In genomic region chr14:72293677-72294387, GRCm38 (mm10) we compare ENCODE assay signal across 8 mouse cellular contexts.
DNase-seq lines count a peak whose midpoint lies in the region; ATAC-seq and TF ChIP-seq lines count a peak whose summit lies in the region.
"Had no signal": no experiment of that assay in that cellular context is flagged by ENCODE, and none has a peak within 500 bp of the region (broad histone marks: within the 10 kb centered on the region; RNA-seq: fewer than 3 reads in every experiment).

No protein-coding gene starts in this region.

- H3K4me2 ChIP-seq in liver, embryonic 12.5 days, result no peak overlapping the region
- H3K4me2 ChIP-seq in intestine, embryonic 16.5 days (ENCODE audit: low read depth, low read length), result no peak overlapping the region
- no peak overlapping the region for H3K4me2 ChIP-seq in midbrain, embryonic 14.5 days (ENCODE audit: low read length)
- H3K4me2 ChIP-seq: embryonic facial prominence, embryonic 15.5 days had no signal

- H3K9me3 ChIP-seq in liver, embryonic 12.5 days (replicated peaks), result no peaks in the 10 kb centered on the region
- H3K9me3 ChIP-seq in intestine, embryonic 16.5 days (ENCODE audit: control insufficient read depth, low read length), result no peaks in the 10 kb centered on the region
- H3K9me3 ChIP-seq in midbrain, embryonic 14.5 days (ENCODE audit: control insufficient read depth, low read length), result no peaks in the 10 kb centered on the region
- H3K9me3 ChIP-seq: embryonic facial prominence, embryonic 15.5 days had no signal

- no peaks in the 10 kb centered on the region for H3K36me3 ChIP-seq in liver, adult 2 months (ENCODE audit: control insufficient read depth, insufficient read depth, low read length)
- H3K36me3 ChIP-seq in liver, embryonic 12.5 days, result no peaks in the 10 kb centered on the region
- no peaks in the 10 kb centered on the region for H3K36me3 ChIP-seq in intestine, embryonic 16.5 days (ENCODE audit: control insufficient read depth, insufficient read depth, low read length)
- H3K36me3 ChIP-seq in midbrain, embryonic 14.5 days (ENCODE audit: control insufficient read depth, insufficient read depth, low read length), result no peaks in the 10 kb centered on the region
- H3K36me3 ChIP-seq: embryonic facial prominence, embryonic 15.5 days had no signal

- H3K4me3 ChIP-seq in liver, adult 2 months (ENCODE audit: insufficient read depth, low read depth, low read length), result no peak overlapping the region
- no peak overlapping the region for H3K4me3 ChIP-seq in liver, embryonic 12.5 days
- H3K4me3 ChIP-seq in intestine, embryonic 16.5 days (ENCODE audit: low read length), result no peak overlapping the region
- no peak overlapping the region for H3K4me3 ChIP-seq in midbrain, embryonic 14.5 days (replicated peaks; ENCODE audit: low read depth, low read length)
- H3K4me3 ChIP-seq: embryonic facial prominence, embryonic 15.5 days had no signal

- no peak for TF ChIP-seq CTCF in liver, adult 2 months (IDR thresholded peaks at IDR 0.05; ENCODE audit: low read depth, low read length)

- no peaks in the 10 kb centered on the region for H3K27me3 ChIP-seq in liver, adult 2 months (ENCODE audit: control insufficient read depth, insufficient read depth, low read length)
- no peaks in the 10 kb centered on the region for H3K27me3 ChIP-seq in liver, embryonic 12.5 days (replicated peaks)
- H3K27me3 ChIP-seq in intestine, embryonic 16.5 days (replicated peaks; ENCODE audit: control insufficient read depth, insufficient read depth, low read length), result no peaks in the 10 kb centered on the region
- no peaks in the 10 kb centered on the region for H3K27me3 ChIP-seq in midbrain, embryonic 14.5 days (ENCODE audit: control insufficient read depth, insufficient read depth, low read length)

- peak; percentile 56 for DNase-seq in liver, adult 2 months (ENCODE audit: extremely low read depth, low read depth, low spot score)
- peak; percentile 68 for DNase-seq in embryo, embryonic 10.5 days (ENCODE audit: low spot score)
- peak; percentile 82 for DNase-seq in midbrain, embryonic 14.5 days
- no peak for DNase-seq in gastrocnemius, postnatal 25 days

- no peak for ATAC-seq in liver, embryonic 12.5 days
- ATAC-seq in intestine, embryonic 16.5 days, result peak; percentile 75
- ATAC-seq in midbrain, embryonic 14.5 days (ENCODE audit: low FRiP score, low TSS enrichment), result 0 out of 2 replicates have a peak, but pooled peaks have one; percentile 24
- no peak for ATAC-seq in granulocyte monocyte progenitor cell, adult 5-6 weeks (replicated peaks; ENCODE audit: poor library complexity, severe bottlenecking)

- TF ChIP-seq POLR2A in liver, adult 2 months (IDR thresholded peaks at IDR 0.05; ENCODE audit: extremely low read depth, insufficient read depth, low read length), result no peak

- no peak overlapping the region for H3K9ac ChIP-seq in liver, adult 2 months (ENCODE audit: low read depth, low read length)
- H3K9ac ChIP-seq in liver, embryonic 12.5 days, result no peak overlapping the region
- H3K9ac ChIP-seq in intestine, embryonic 16.5 days (ENCODE audit: low read depth, low read length), result no peak overlapping the region
- no peak overlapping the region for H3K9ac ChIP-seq in midbrain, embryonic 14.5 days (replicated peaks; ENCODE audit: low read length)
- H3K9ac ChIP-seq: embryonic facial prominence, embryonic 15.5 days had no signal

- no peaks in the 10 kb centered on the region; the same call in 1 of the 2 replicates for H3K4me1 ChIP-seq in liver, adult 2 months (ENCODE audit: control insufficient read depth, insufficient read depth, low read length)
- no peaks in the 10 kb centered on the region for H3K4me1 ChIP-seq in liver, embryonic 12.5 days
- H3K4me1 ChIP-seq in intestine, embryonic 16.5 days (ENCODE audit: control insufficient read depth, insufficient read depth, low read length), result 0 out of 2 replicates have a peak, but pooled peaks cover 9% of the 10 kb centered on the region
- H3K4me1 ChIP-seq in midbrain, embryonic 14.5 days (ENCODE audit: control insufficient read depth, insufficient read depth, low read length), result no peaks in the 10 kb centered on the region; the same call in 1 of the 2 replicates
- H3K4me1 ChIP-seq: embryonic facial prominence, embryonic 15.5 days had no signal

- H3K79me2 ChIP-seq in liver, adult 2 months (ENCODE audit: control insufficient read depth, insufficient read depth, low read length), result no peaks in the 10 kb centered on the region

- 56% methylated on average over 9 of the region's 9 CpGs for whole genome bisulfite sequencing in liver, adult 2 months
- 53% methylated on average over 9 of the region's 9 CpGs for WGBS in liver, embryonic 12.5 days (ENCODE audit: insufficient replicate concordance)
- 61% methylated on average over 9 of the region's 9 CpGs for WGBS in intestine, embryonic 16.5 days
- 64% methylated on average over 9 of the region's 9 CpGs for WGBS in midbrain, embryonic 14.5 days

- no peak overlapping the region for H3K27ac ChIP-seq in liver, adult 2 months (replicated peaks; ENCODE audit: insufficient read depth, low read depth, low read length)
- no peak overlapping the region for H3K27ac ChIP-seq in liver, embryonic 12.5 days
- no peak overlapping the region for H3K27ac ChIP-seq in intestine, embryonic 16.5 days (ENCODE audit: low read length)
- no peak overlapping the region for H3K27ac ChIP-seq in midbrain, embryonic 14.5 days (replicated peaks; ENCODE audit: low read depth, low read length)
- H3K27ac ChIP-seq: embryonic facial prominence, embryonic 15.5 days had no signal

Comparison
In these comparisons a context has a peak if more than half of its experiments do, and no peak if none do; other contexts are left out.
1. ATAC-seq: peak in intestine, embryonic 16.5 days (single experiment) and midbrain, embryonic 14.5 days (single experiment); none in liver, embryonic 12.5 days (single experiment) and granulocyte monocyte progenitor cell, adult 5-6 weeks (single experiment).